Mouse (Mus musculus): ENCODE data around the gene Eif4e1b.

The Eif4e1b gene

DNA sequence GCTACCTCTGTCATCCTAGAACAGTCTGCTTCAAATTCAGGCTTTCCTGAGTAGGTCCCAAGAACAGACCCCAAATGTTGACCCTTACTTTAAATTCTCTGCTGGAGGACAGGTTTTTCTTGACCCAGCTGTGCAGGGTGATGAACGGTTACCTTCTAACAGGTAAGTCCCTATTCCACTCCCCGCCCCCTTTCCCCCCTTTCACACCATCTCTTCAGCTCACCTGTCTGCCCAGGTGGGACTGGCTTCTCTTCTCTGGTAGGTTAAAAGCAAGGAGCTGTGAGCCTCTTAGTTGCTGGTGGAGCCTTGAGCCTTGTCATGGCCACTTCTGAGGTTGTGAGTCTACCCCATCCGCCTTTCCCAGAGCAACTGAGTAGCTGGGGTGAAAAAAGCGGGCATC lies at the start of gene Eif4e1b:
Gene Eif4e1b (plus strand): TSS at position 301 of the 400 bp plus-strand sequence.
- DNase-seq: no peak

DNA sequence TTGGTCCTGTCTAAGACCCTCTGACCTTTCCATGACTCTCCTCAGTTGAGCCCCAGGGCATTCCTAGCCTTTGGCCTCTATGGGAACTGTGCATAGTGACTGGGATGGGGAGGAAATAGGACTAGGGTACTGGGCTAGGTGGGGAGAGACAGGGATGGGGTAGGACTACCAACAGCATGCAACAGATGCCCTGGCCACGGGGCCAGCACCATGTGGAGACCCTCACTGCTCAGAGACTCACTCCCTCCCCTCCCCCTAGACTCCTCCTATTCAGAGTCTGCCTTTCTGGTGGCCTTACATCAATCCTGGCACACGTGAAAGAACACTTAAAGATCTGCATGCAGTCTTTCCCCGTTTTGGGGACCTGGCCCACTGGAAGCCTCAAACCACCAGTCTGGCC lies 46.9 kb upstream of the Eif4e1b start:
- DNase-seq: no peak

DNA sequence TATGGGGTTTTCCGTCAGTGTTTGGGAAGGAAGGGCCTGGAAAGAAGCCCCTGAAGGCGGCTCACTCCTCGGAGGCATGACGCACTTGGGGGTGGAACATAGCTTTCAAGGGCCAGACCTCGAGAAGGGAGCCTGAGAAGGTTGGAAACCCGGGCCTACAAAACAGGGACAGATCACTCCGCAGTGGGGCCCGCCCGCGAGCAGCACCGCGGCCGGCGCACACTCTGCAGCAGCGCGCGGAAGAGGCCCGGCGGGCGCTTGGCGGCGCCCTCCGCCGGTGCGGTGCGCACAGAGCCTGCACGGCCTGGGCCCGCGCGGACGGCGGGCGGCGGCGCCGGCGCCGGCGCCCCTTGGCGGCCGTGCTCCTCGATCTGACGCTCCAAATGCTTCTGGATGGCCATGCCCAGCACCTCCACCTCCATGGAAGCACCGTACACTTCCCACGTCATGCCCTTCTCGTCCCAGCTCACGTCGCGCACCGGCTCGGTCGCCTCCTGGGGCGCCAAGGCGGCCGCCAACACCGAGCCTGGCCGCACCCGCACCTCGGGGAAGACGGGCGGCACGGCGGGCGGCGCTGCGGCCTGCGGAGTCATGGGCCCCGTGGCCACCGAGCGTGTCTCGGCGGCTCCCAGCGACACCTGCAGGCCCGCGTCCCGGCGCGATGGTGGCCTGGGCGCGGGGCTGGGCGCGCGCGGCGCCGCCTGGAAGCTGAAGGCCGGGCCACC lies 46.1 kb upstream of the Eif4e1b start:
- DNase-seq: no peak

DNA sequence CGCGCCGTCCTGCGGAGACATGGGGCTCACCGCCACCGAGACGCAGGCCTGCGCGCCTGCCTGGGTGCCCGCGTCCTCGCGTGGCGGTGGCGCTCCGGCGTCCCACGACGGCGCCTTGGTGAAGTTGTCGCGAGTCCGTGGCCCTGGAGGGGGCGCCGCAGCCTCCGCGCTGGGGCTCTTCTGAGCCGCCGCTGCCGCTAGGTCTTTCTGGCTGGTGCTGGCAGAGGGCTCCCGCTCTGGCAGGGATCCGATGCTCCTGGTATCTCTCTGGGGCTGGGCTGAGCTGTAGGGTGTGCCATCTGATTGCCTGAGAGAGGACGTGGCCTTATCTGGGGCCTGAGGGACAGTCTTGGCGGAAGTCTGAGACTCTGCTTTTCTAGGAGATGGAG lies 45.6 kb upstream of the Eif4e1b start:
- no peak for DNase-seq

DNA sequence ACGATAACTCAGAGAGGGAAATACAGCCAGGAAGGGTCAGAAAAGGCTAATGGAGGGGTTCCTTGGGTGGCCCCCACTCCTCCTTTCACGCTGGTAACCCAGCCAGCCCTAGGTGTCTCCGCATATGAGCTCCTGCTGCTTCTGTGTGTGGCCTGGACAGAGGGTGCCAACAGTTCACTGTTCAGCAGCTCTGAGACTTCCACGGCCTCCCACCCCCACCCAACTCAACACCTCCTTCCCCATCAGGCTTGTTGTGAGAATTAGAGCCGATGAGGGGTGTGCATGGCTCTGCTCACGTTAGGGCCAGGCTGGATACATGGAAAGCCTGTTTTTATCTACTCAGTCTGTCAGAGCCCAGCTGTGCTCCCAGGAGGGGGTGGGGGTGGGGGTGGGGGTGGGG lies 37.7 kb upstream of the Eif4e1b start:
- DNase-seq: no peak

DNA sequence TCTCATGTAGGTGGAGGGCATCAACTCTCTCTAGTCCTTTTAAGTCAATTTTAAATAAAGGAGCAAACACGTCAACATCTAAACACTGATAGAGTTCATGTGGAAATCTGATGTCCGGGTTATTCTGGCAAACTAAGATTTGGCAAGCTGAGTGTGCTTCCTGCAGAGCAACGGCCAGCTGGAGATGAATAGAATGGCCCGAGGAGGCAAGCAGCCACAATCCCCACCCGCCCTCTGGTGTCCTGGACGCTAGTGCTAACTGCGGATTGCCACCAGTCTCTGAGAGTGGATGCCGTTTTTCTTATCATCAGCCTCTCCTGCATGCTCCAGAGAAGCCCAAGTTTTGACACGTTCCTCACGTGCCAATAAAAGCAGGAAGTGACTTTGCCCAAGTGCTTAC lies 36.9 kb upstream of the Eif4e1b start:
- DNase-seq: no peak

DNA sequence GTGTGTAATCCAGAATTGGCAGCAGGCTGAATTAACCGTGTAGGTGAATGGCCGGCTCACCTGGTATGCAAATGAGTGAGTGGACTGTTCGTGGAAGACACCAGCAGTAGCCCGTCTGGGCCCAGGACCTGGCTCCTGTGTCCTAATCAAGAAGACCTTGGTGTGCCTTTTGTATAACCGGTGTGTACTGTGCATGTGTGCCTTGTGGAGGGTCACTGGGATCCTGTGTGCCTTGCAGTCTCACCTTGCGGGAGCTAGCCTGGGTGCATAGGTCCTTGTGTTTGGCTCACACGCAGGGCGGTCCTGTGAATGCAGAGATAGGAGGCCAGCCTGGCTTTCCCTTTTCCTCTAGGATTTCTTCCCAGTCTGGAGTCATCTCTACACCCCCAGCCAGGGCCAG lies 35.6 kb upstream of the Eif4e1b start:
- no peak for DNase-seq

DNA sequence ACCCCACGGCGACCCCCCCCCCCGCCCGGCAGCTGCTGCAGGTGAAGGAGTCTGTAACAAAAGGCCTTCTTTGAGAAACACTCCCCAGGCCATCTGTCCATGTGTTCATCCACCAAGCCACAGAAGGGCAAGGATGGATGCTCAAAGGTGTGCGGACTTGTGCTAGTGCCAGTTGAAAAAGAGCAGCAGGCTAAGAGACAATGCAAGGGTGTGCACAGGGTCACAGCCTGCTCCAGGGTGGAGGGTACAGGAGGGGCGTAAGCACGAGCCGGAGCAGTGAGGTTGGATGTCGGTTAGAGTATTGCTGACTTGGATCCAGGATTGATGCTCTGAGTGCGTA lies 35.1 kb upstream of the Eif4e1b start:
- DNase-seq: no peak

DNA sequence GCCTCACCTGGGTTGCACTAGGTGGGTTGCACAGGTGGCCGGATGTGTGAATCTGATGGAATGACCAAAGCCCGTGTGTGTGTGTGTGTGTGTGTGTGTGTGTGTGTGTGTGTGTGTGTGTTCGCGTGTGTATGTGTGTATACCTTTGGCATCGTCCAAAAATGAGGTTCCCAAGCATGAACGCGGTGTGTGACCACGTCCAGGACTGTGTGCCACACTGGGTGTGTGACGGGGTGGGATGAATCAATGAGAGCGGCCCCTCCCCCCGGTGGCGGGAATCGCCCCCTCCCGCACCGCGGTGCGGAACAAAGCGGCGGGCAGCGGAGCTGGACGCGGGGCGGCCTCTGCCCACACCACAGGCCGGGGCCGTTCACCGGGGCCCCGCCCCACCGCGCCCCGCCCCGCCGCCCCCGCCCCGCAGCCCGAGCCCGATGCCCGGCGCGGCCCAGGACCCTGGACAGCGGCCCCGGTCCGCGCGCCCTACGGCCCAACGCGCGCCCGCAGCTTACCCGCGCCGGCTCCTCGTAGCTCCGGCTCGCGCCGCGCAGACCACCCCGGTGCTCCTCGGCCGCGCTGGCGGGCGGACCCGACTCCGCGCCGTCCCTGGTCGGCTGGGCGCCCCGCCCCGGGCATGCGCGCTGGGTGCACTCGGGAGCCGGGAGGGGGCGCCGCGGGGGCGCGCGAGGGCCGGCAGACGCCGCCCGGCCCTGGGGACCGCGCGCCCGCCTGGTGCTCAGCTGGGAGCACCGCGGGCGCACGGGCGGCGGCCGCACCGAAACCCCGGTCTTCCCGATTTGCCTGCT lies 34.5 kb upstream of the Eif4e1b start:
- DNase-seq: peak; percentile 14

DNA sequence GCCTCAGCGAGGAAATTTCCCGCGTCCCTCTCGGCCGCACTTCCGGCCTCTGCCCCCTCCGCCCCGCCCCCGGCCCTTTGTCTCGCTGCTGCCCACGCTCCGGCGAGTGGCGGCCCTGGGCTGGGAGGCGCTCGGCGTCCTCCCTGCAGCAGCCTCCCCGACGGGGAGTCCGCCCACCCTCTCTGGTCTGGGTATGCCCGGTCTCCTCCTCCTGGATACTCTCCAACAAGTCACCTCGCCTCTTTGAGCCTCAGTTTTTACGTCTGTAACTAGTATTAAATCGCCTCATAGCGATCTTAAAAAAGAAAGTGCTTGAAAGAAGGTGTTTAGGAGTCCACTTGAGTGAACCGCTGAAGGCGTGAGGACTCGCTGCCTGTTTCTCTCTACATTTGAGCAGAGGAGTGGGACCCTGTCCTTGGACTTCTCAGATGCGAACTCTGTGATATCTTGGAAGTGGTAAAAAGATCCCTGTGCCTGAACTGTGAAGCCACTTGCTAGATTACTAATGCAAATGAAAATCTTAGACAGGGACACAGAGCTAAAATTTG lies 33.9 kb upstream of the Eif4e1b start, which contains the start of gene Gprin1:
Gene Gprin1 (minus strand): TSS at position 11 of the 548 bp plus-strand sequence.
- no peak for DNase-seq

DNA sequence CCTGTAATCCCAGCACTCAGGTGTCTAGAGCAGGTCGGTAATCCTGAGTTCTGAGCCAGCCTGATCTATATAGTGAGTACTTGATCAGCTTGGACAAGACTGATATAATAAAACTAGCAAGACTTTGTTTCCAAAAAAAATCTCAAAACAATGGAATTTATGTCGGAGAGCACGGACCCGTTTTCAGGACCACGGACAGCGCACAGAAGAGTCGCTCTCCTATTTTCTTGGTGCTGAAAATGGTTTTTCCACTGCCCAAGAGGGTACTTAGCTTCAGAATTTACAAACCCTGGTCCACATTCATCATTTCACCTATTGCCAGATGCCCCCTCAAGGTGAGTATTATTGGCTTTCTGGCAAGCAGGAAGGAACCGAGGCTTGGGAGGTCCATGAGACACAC lies 33.1 kb upstream of the Eif4e1b start:
- DNase-seq: peak; percentile 12

DNA sequence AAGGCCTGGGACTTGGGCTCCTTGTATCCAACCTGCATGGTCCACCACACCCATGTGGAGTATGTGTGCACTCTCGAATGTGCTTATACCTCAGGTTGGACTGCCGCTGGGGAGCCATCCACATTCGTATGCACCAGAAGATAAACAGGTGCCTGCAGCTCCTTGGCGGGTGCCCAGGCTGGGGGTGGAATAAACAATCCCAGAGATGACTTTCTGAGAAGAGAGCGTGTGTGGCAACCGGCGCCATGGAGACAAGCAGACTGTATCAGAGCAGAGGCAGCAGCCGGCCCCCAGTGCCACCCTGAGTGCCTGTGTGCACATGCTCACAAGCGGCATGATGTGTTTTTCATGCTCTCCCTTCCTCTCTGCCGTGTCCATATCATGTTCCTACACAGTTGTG lies 31.1 kb upstream of the Eif4e1b start:
- DNase-seq: no peak

DNA sequence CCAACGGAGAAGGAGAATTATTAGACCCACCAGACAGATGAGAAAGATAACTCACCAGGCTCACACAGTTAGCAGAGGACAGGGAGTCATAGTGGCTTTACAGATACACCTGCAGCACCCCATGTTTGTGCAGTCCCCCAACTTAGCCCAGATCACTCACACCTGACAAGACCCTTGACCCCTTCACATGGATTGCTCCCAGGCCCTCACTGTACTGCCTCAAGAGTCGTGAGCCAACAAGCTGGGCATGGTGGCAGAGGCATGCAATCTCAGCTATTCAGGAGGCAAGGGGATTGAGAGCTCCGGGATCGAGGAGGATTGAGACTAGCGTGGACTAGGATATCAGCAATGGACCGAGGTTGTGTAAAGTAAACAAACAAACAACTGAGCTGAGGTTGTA lies 30.1 kb upstream of the Eif4e1b start:
- DNase-seq: no peak

DNA sequence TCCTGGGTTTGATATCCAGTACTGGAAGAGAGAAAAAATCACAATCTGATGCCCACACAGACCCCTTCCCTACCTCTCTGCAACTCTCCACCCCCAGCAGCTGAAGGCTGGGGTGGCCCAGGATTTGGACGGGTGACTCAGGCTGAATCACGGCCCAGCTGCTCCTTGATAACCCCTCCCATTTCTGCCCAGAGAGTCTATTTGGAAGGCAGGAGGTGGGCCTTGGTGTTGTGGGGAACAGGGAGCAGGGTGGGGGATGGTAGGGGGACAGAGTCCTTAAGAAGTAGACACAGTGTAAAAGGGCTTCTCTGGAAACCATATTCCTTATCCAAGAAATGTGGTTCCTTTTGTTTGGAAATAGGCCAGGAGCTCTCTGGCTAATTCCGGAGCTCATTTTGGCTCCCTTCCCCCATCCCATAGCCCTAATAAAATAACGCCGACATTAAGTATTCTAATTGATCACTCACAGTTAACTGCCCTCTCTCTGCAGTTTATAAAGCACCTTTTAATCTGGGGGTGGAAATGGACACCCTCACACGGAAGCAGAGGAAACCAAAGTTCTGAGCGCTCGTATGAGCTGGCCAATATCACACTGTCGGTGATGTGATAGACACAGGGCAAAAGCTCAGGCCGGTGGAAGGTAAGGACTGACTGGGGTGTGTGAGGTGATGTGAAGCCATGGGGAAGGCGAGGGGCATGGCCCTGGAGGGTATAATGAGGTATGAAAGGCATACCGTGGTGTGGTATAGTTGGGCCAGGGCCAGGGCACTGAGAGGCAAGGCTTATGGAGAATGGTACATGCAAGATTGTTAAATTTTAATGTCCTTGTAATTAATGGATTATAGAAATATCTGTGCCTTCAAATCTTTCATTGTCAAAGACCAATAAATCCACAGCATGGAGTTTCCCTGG lies 29.4 kb upstream of the Eif4e1b start:
- no peak for DNase-seq

DNA sequence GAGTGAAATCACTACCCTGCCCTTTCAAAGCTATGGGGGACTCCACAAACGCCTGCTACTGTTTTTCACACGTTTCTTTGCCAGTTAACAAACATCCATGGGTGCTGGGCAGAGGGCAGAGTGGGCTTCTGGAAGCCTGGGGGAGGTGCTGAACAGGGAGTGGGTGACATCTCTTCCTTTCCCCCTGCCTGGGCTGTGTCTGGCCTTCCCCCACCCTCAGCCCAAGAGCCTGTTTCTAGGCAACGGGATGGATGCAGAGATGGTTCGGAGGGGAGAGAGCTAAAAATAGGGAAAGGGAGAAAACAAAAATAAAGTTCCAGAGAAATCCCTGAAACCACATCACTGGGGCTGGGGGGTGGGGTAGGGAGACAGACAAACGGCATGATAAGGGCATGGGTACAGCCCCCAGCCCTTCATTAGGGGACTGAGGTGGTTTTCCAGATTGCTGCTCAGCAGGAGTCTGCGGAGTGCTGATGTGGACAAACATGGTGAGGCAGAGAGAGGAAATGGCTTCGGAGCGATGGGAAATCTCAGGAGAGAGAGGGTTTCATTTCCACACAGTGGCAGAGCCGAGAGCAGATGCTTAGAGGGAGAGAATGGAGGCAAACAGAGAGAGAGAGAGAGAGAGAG lies 28.5 kb upstream of the Eif4e1b start:
- DNase-seq: no peak

DNA sequence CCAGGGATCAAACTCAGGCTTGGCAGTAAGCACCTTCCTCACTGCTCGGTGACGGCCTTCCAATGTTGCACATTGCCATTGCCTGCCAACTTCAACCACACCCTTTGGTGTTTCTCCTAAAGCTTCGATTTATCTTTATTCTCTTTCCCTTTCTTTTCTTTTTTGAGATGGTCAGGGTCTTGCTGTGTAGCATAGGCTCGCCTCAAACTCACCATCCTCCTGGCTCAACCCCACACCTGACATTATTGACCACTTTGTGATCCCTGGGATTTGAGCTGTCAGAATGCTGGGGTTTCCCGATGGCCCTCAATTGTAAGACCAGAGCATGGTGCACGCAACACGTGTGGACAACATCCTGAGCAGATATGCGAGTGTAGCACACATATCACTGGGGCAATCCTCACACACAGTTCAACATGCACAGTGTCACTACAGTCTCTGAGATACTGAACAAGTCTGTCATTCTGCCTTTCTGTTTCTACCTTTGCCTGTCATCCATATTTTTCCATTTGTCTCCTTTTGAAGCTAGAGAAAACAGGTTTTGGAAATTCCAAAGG lies 27.6 kb upstream of the Eif4e1b start:
- DNase-seq: no peak

DNA sequence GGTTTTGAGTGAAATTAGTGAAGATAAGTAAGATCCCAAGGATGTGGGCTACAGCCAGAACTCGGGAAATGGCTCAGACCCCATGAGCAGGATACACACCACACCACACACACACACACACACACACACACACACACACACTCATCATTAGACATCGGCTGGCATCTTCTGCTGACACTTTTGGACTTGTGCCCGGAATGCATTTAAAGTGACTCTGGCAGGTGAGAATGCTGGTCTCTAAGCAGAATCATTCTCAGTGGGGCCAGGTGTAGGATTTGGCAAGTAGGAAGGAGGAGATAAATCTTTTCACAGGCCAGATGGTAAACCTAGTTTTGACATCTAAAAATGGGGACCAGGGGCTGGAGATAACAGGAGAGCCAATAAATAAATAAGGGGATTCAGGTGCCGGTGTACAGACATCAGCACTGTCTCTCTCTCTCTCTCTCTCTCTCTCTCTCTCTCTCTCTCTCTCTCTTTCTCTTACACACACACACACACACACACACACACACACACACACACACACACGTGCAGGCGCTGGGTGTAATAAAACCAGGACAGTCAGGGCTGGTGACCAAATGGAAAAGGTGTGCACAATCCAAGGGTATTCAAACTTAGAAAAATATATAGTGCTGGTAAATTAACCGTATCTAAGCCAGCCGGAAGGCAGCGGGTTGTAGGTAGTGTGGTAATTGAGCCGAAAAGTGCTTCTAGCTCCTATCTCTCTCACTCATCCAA lies 26.5 kb upstream of the Eif4e1b start:
- DNase-seq: no peak

DNA sequence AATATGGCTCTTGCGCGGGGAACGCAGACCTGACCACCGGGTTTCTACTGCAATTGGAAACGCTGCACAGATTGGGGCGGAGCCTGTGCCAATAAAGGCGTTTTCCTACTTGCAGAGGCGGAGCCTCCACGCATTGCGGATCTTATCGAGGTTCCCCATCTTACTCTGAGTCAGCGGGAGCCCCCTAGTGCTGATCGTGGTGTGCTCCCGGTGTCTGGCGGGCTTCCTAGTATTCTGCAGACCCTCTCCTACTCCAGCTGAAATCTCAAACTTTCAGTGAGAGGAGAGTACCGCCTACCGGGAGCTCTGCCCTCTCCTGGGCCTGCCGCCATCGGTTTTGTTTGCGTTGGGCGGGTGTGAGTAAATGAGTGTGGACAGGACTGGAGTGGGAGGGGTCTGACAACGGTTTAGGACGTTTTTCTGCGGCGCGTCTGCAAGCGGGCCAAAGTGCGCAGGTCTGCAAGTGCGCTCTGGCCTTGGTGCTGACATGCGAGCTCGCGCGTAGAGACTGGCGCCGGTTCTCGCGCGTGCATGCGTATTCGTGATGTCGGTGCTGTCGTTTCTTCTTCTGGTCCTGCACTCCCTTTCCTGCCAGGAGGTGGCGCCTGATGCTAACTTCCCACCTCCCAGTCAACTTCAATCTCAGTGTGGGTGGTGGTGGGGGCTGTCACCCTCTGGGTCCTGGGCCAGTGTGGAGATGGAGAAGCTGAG lies 25.6 kb upstream of the Eif4e1b start:
- DNase-seq: peak; percentile 43

DNA sequence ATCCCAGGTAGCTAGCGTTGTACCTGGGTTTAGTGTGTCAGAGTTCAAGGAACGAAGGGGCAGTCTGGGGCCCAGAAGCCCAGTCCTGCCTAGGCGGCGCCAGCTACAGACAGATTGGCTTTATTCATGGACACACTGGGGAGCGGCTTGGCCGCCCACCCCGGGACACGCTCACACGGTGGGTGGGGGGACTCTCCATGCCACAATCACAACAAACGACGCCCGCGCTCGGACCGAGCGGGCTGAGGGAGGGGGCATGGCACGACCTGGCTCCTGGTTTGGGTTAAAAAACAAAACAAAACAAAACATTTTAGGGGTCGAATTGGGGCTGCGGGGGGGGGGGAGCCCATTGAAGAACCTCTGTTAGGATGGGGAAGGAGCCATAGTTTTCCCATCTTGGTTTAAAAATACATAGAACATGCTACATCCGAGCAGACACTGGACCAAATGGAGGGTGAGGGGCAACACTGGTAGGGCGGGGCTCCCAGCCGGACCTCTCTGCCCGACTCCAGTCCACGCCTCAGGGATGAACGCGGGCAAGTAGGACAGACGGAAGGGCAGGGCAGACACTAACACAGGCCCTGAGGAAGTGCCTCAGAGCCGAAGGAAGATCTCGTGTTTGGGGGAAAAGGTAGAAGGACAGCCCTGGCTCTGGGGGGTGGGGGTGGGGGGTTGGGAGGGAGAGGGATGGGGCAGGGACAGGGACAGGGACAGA lies 24.9 kb upstream of the Eif4e1b start:
- DNase-seq: no peak

DNA sequence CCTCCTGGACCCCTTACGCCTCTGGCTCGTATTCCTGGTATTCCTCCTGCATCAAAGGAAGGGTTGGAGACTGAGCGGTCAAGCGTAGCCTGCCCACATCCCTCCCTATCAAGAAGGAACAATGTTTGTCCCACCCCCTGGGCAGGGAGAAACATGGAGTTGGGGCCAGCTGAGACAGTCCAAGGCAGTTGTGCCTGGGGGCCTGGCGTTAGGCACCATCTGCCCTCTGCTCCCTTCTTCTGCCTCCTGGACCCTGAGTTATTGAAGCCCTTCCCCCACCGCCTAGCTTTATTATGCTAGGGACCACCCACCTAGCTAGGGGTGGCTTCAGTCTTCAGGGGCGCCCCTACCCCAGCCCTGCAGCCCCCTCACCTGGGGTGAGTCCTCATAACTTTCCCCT lies 24.3 kb upstream of the Eif4e1b start:
- no peak for DNase-seq

Data from thymus, postnatal 14 days (tissue).